Mouse (Mus musculus) kidney, adult 2 months (tissue): Measurements from ENCODE around the gene Mns1. TPM values are rescaled to one million over a fixed set of nuclear protein-coding genes. Genes with fewer than 3 reads are reported as not detected.
"Not testable (repeated sequence)": the region's sequence is repeated elsewhere in the genome, so short reads cannot be mapped to it uniquely, and the experiment has no call there.

Source experiments
- DNase-seq: peaks from one replicate; pipeline ENCODE4 v3.0.0; 2021
- H3K27ac ChIP-seq: fragments of 200-500 bp; 2 replicates; pipeline ENCODE4 v1.5.1; 2012; ENCODE audit warnings: low read depth, low read length, control low read depth, inconsistent platforms; ENCODE audit not compliant: insufficient read depth
- H3K27me3 ChIP-seq: fragments of 200-500 bp; replicated peaks from 2 replicates; pipeline ENCODE4 v1.6.1; 2012; ENCODE audit warnings: mild to moderate bottlenecking, moderate library complexity, low read length, inconsistent platforms; ENCODE audit not compliant: control insufficient read depth, insufficient read depth
- H3K36me3 ChIP-seq: fragments of 200-500 bp; 2 replicates; pipeline ENCODE4 v1.6.1; 2012; ENCODE audit warnings: mild to moderate bottlenecking, moderate library complexity, low read length, inconsistent platforms; ENCODE audit not compliant: control insufficient read depth, insufficient read depth
- H3K4me1 ChIP-seq: fragments of 200-500 bp; 2 replicates; pipeline ENCODE4 v1.6.1; 2011; ENCODE audit warnings: low read length; ENCODE audit not compliant: control insufficient read depth, insufficient read depth
- H3K4me3 ChIP-seq: fragments of 200-500 bp; 2 replicates; pipeline ENCODE4 v1.5.1; 2011; ENCODE audit warnings: mild to moderate bottlenecking, low read depth, low read length, control low read depth; ENCODE audit not compliant: insufficient read depth
- CTCF ChIP-seq: fragments of 200-500 bp; conservative IDR thresholded peaks from 2 replicates; pipeline ENCODE4 v1.5.1; 2011; ENCODE audit warnings: low read depth, mild to moderate bottlenecking, control low read depth, low read length, moderate library complexity, mixed read lengths; ENCODE audit not compliant: insufficient read depth, insufficient read length
- POLR2A ChIP-seq: fragments of 200-500 bp; IDR thresholded peaks from one replicate; pipeline ENCODE4 v1.6.1; 2011; ENCODE audit warnings: low read depth, low read length, control low read depth
- WGBS: fragments of 180-500 bp; shearing (Covaris S2); methylation state at CpG from one replicate; pipeline ENCODE4 v1.1.7; 2018; 5-methylcytosine and 5-hydroxymethylcytosine counted together
- polyA plus RNA-seq: library from polyadenylated mRNA; depleted of rRNA; stranded (reverse); fragments of >200 nt; gene quantifications from 2 replicates; pipeline ENCODE4 v1.2.3, GENCODE M21; 2012

Gene Mns1
- polyA plus RNA-seq, 1 experiment, result 0.11 TPM

DNA sequence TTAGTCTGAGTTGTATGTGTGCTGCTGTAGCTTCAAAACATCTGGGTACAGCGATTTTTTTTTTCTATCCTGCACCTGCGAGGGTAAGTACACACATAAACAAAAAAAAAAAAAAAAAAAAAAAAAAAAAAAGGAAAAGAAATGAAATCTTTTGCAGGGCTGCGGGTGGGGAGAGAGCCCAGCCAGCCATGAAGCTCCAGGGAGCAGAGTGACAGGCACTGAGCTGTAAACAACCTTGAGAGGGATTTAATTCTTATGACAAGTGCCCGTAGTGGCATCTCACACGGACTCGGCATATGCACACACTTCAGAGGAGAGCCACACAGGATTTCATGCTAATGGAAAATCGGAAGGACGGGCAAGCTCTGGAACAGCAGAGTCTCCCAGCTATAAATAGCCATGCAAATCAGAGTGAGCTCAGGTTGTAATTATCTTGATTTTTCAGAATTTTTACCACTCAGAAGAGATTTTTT, 43.9 kb upstream of the Mns1 start:
- DNase-seq, result no peak
- TF ChIP-seq CTCF, result no peak
- TF ChIP-seq POLR2A, result no peak
- no peaks in the 10 kb centered on the region for H3K27me3 ChIP-seq
- no peak overlapping the region for H3K27ac ChIP-seq
- 30% methylated on average over 8 of the region's 8 CpGs for whole genome bisulfite sequencing
- H3K4me3 ChIP-seq, result no peak overlapping the region
- no peaks in the 10 kb centered on the region for H3K36me3 ChIP-seq
- no peaks in the 10 kb centered on the region for H3K4me1 ChIP-seq

DNA sequence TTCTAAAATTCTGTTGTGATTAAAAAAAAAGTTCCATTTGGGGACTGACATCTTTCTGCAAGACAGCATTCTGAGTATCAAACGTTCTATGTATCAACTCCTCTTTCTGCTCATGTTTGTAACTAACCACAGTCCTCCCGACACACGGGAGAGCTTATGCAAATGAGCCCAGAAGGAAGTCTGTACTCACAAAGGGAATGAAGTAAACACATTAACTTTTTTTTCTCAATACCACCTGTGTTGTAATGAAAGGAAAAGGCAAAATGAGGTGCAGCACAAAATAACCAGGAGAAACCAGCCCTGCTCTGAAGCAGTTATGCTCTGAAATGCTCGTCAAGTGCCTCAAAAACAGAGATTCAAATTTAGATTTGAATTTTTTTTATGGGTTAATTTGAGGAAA, 37.7 kb upstream of the Mns1 start:
- WGBS, result 35% methylated on average over 4 of the region's 4 CpGs

DNA sequence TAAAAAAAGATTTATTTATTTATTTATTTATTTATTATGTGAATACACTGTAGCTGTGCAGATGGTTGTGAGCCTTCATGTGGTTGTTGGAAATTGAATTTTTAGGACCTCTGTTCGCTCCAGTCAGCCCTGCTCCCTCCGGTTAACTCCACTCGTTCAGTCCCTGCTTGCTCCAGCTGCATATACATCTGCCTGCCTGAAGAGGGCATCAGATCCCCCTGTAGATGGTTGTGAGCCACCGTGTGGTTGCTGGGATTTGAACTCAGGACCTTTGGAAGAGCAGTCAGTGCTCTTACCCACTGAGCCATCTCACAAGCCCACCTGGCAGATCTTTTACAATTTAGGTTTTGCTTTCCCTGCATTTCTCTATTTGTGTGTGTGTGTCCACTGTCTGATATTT, 36.0 kb upstream of the Mns1 start:
- not testable (repeated sequence) for H3K36me3 ChIP-seq, H3K27ac ChIP-seq
- 72% methylated on average over 4 of the region's 4 CpGs for WGBS

More for the DNA sequence above, 37.7 kb upstream of the Mns1 start:
- Histone ChIP-seq H3K27ac (no peak overlapping the region), H3K4me3 (no peak overlapping the region), H3K27me3 (no peaks in the 10 kb centered on the region), H3K36me3 (no peaks in the 10 kb centered on the region), H3K4me1 (no peaks in the 10 kb centered on the region)
- no peak for DNase-seq
- TF ChIP-seq CTCF, result no peak
- no peak for TF ChIP-seq POLR2A

DNA sequence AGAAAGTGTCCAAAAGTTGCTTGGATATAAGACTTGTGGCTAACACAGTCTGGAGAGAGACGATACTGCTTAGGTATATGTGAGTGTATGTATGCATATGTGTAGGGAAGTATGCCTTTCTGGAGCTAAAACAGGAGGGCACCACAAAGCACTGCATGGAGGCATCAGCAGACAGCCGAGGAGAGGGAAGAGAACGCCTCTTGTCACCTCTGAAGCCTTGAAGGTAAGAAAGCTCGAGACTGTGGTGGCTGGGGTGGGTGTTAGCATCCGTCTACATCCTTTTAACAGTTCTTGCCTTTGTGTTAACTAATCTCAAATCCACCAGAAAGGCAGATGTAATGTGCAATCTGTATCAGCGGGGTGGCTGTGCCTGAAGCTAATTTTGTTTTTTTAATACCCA, 34.4 kb upstream of the Mns1 start:
- H3K27ac ChIP-seq, result no peak overlapping the region
- no peaks in the 10 kb centered on the region for H3K27me3 ChIP-seq
- TF ChIP-seq CTCF (no peak), POLR2A (no peak)
- no peaks in the 10 kb centered on the region for H3K36me3 ChIP-seq
- 77% methylated on average over 6 of the region's 6 CpGs for WGBS
- H3K4me3 ChIP-seq, result no peak overlapping the region
- H3K4me1 ChIP-seq, result no peaks in the 10 kb centered on the region
- no peak for DNase-seq

More for the DNA sequence above, 36.0 kb upstream of the Mns1 start:
- not testable (repeated sequence) for H3K4me1 ChIP-seq, H3K4me3 ChIP-seq, H3K27me3 ChIP-seq, DNase-seq

DNA sequence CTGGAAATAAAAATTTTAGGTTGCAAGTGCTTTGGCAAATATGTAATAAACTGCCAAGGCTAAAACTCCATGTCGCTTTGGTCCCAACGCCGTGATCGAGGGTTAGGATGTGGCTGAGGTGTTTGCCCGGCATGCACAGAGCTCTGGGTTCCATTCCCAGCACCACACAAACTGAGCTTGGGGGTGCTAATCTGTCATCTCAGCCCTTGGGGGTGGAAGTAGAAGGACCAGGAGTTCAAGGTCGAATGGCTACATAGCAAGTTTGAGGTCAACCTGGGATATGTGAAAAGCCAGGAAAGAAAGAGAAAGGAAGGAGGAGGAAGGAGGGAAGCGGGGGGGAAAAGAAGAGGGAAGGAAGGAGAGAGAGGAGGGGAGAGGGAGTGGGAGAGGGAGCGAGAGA, 33.4 kb upstream of the Mns1 start:
- no peak for TF ChIP-seq POLR2A
- no peak for TF ChIP-seq CTCF
- no peaks in the 10 kb centered on the region for H3K36me3 ChIP-seq
- H3K4me1 ChIP-seq, result no peaks in the 10 kb centered on the region
- H3K27me3 ChIP-seq, result no peaks in the 10 kb centered on the region
- 87% methylated on average over 8 of the region's 8 CpGs for WGBS
- DNase-seq, result no peak
- H3K27ac ChIP-seq, result no peak overlapping the region
- H3K4me3 ChIP-seq, result no peak overlapping the region

DNA sequence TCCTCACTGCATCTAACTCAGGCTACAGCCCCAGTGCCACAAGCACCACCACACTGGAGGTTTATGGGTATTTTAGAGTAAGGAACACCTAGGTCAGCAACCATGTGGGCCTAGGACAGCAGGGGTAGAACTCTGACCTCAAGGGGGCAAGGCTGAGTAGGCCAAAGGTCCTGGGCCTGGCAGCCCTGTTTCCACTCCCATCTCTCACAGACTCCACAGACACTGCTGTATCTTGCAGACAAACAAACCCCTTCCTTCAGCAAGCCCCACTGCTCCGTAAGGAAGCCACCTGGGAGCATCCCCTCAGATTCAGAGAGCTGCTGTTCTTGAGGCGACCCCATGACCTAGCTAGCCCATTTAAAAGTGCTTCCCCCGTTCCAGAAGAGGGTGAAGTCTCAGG, 32.9 kb upstream of the Mns1 start:
- TF ChIP-seq CTCF (no peak), POLR2A (no peak)
- H3K36me3 ChIP-seq, result no peaks in the 10 kb centered on the region

DNA sequence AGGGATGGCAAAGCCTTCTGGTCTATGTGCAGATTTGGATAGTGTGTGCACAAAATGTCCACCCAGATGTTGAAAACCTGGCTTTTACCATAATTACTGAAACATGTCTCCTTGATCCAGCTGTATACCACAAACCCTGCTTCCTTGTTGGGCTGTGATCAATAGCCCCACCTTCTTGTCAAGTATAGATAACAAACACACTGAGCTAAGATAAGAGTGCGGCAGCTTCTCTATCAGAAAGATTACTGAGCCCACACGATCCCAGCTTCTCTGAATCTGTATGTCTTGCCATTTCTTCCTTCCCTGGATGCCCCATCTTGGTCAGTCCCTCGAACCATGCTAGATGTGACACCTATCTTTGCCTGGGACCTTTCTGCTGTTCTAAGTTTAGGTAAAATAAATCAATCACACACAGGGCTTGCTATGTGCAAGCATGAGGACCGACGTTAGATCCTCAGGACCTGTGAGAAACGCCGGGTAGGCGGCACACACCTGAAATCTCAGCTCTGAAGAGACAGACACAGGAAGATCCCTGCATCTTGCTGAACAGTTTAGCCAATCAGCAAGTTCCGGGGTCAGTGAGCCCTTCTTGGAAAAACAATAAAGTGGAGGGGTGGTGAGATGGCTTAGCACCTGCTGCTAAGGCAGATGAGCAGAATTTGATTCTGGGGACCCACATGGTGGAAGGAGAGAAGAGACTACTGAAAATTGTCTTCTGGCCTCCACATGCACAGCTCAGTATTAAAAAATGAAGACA, 31.8 kb upstream of the Mns1 start:
- H3K27ac ChIP-seq, result no peak overlapping the region
- WGBS, result 85% methylated on average over 9 of the region's 9 CpGs
- DNase-seq, result no peak
- no peaks in the 10 kb centered on the region for H3K4me1 ChIP-seq
- no peaks in the 10 kb centered on the region for H3K36me3 ChIP-seq
- no peak overlapping the region for H3K4me3 ChIP-seq
- TF ChIP-seq CTCF, result no peak
- H3K27me3 ChIP-seq, result no peaks in the 10 kb centered on the region

More for the DNA sequence above, 32.9 kb upstream of the Mns1 start:
- no peak for DNase-seq
- Histone ChIP-seq H3K4me3 (no peak overlapping the region), H3K4me1 (no peaks in the 10 kb centered on the region), H3K27ac (no peak overlapping the region), H3K27me3 (no peaks in the 10 kb centered on the region)
- WGBS, result 83% methylated on average over 3 of the region's 3 CpGs
